33 mouse cellular contexts compared by ENCODE assay signal in the genomic region with DNA sequence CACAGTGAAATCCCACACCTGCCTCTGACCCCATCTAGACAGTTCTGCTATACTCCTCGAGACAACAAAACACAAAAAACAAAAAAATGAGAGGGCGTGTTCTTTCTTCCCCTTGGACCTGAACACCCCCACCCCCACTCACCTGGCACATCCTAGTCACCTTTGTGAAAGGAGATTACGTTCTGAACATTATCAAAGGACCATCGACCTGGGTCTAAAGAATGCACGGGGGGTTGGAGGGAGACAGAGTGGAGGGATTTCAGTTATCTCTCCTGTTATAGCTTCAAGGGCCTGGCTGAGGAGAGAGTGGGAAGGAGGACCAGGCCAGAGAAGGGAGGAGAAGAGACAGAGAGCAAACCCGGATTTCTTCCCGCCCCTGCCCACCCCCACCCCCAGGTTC. TPM values are rescaled to one million over a fixed set of nuclear protein-coding genes. Genes with fewer than 3 reads are reported as not detected.
A peak's percentile ranks its signal among the peaks of the same experiment; 100 is the strongest.
DNase-seq lines count a peak whose midpoint lies in the region; ATAC-seq and TF ChIP-seq lines count a peak whose summit lies in the region.
"Had no signal": no experiment of that assay in that cellular context is flagged by ENCODE, and none has a peak within 500 bp of the region (broad histone marks: within the 10 kb centered on the region; RNA-seq: fewer than 3 reads in every experiment).

No protein-coding gene starts in this region.

- no peaks in the 10 kb centered on the region for H3K27me3 ChIP-seq in heart, adult 2 months (ENCODE audit: control insufficient read depth, insufficient read depth, low read length)
- no peaks in the 10 kb centered on the region for H3K27me3 ChIP-seq in intestine, embryonic 15.5 days (replicated peaks)
- no peaks in the 10 kb centered on the region for H3K27me3 ChIP-seq in hindbrain, embryonic 16.5 days (replicated peaks; ENCODE audit: control insufficient read depth, insufficient read depth, low read length)
- H3K27me3 ChIP-seq: embryonic facial prominence, embryonic 13.5 days; limb, embryonic 12.5 days; midbrain, embryonic 13.5 days; Patski had no signal

- intact Hi-C loops in heart, adult 2 months (cut with DNase I) = no loop called here

- no peak overlapping the region for H3K4me3 ChIP-seq in heart, adult 2 months
- H3K4me3 ChIP-seq in layer of hippocampus, adult 2 months = no peak overlapping the region
- no peak overlapping the region for H3K4me3 ChIP-seq in intestine, embryonic 15.5 days (replicated peaks)
- no peak overlapping the region for H3K4me3 ChIP-seq in hindbrain, embryonic 16.5 days (ENCODE audit: low read length)
- H3K4me3 ChIP-seq: embryonic facial prominence, embryonic 13.5 days; erythroblast, embryonic 14.5 days; forebrain, embryonic 12.5 days; limb, embryonic 12.5 days; liver, embryonic 12.5 days; megakaryocyte, embryonic 14.5 days; midbrain, embryonic 13.5 days; neural tube, embryonic 12.5 days had no signal

- no peaks in the 10 kb centered on the region for H3K36me3 ChIP-seq in heart, adult 2 months (ENCODE audit: control insufficient read depth, insufficient read depth, low read length)
- H3K36me3 ChIP-seq in intestine, embryonic 15.5 days = no peaks in the 10 kb centered on the region
- H3K36me3 ChIP-seq in hindbrain, embryonic 16.5 days (ENCODE audit: control insufficient read depth, insufficient read depth, low read length) = no peaks in the 10 kb centered on the region
- H3K36me3 ChIP-seq: embryonic facial prominence, embryonic 13.5 days; forebrain, embryonic 12.5 days; limb, embryonic 12.5 days; liver, embryonic 12.5 days; midbrain, embryonic 13.5 days; neural tube, embryonic 12.5 days had no signal

- DNase-seq in heart, adult 11 months = peak; percentile 90
- no peak for DNase-seq in heart, adult 2 months
- no peak for DNase-seq in layer of hippocampus, adult 2 months (ENCODE audit: low spot score in 2 of 2)
- DNase-seq in layer of hippocampus, postnatal 36 days = no peak
- DNase-seq in adrenal gland, postnatal 36 days = no peak
- DNase-seq: cerebellum, adult 2 months; cerebellum, postnatal 25 days; gastrocnemius, postnatal 36 days; kidney, postnatal 14 days; lung, adult 2 months; right cerebral cortex, postnatal 14 days; spleen, adult 18-20 months; thymus, postnatal 14 days had no signal

- ATAC-seq in intestine, embryonic 15.5 days = peak; percentile 5
- ATAC-seq in hindbrain, embryonic 16.5 days = no peak
- ATAC-seq: hindbrain, postnatal 0 days; liver, embryonic 12.5 days; midbrain, embryonic 13.5 days; Patski had no signal

- H3K4me1 ChIP-seq in heart, adult 2 months (ENCODE audit: control insufficient read depth, insufficient read depth, low read length) = no peaks in the 10 kb centered on the region; the same call in 1 of the 2 replicates
- H3K4me1 ChIP-seq in intestine, embryonic 15.5 days (replicated peaks) = peaks cover 12% of the 10 kb centered on the region
- no peaks in the 10 kb centered on the region for H3K4me1 ChIP-seq in hindbrain, embryonic 16.5 days (ENCODE audit: control insufficient read depth, insufficient read depth, low read depth, low read length)
- H3K4me1 ChIP-seq: midbrain, embryonic 13.5 days; neural tube, embryonic 12.5 days had no signal

- H3K4me2 ChIP-seq in intestine, embryonic 15.5 days (replicated peaks) = peak overlapping the region; percentile 26
- no peak overlapping the region for H3K4me2 ChIP-seq in hindbrain, embryonic 16.5 days (ENCODE audit: low read length)
- H3K4me2 ChIP-seq: forebrain, embryonic 12.5 days; heart, embryonic 11.5 days; liver, embryonic 12.5 days; midbrain, embryonic 13.5 days; neural tube, embryonic 12.5 days had no signal

- TF ChIP-seq EP300 in heart, adult 2 months (IDR thresholded peaks at IDR 0.05; ENCODE audit: insufficient read depth, low read depth, low read length) = no peak

- no peak for TF ChIP-seq CTCF in heart, adult 2 months (IDR thresholded peaks at IDR 0.05)
- TF ChIP-seq CTCF in layer of hippocampus, adult 2 months (conservative IDR thresholded peaks at IDR 0.05) = no peak

- H3K79me2 ChIP-seq in heart, adult 2 months (replicated peaks; ENCODE audit: control insufficient read depth, insufficient read depth, low read length) = no peaks in the 10 kb centered on the region

- no peaks in the 10 kb centered on the region for H3K9me3 ChIP-seq in intestine, embryonic 15.5 days
- H3K9me3 ChIP-seq in hindbrain, embryonic 16.5 days (ENCODE audit: control insufficient read depth, low read length) = no peaks in the 10 kb centered on the region
- H3K9me3 ChIP-seq: embryonic facial prominence, embryonic 13.5 days; forebrain, embryonic 12.5 days; limb, embryonic 12.5 days; liver, embryonic 12.5 days; megakaryocyte, embryonic 14.5 days; midbrain, embryonic 13.5 days; neural tube, embryonic 12.5 days had no signal

- H3K9ac ChIP-seq in heart, adult 2 months (ENCODE audit: low read depth, low read length) = no peak overlapping the region
- H3K9ac ChIP-seq in intestine, embryonic 15.5 days = no peak overlapping the region
- H3K9ac ChIP-seq in hindbrain, embryonic 16.5 days (ENCODE audit: low read depth, low read length) = no peak overlapping the region
- H3K9ac ChIP-seq: embryonic facial prominence, embryonic 13.5 days; forebrain, embryonic 12.5 days; limb, embryonic 12.5 days; liver, embryonic 12.5 days; midbrain, embryonic 13.5 days; neural tube, embryonic 12.5 days had no signal

- WGBS in heart, adult 2 months = 55% methylated on average over 7 of the region's 7 CpGs
- WGBS in intestine, embryonic 15.5 days = 50% methylated on average over 7 of the region's 7 CpGs
- WGBS in hindbrain, embryonic 16.5 days = 80% methylated on average over 7 of the region's 7 CpGs

- no peak overlapping the region for H3K27ac ChIP-seq in heart, adult 2 months
- peak overlapping the region; percentile 60; the same call in 1 of the 2 replicates for H3K27ac ChIP-seq in layer of hippocampus, adult 2 months
- H3K27ac ChIP-seq in intestine, embryonic 15.5 days = peak overlapping the region; percentile 78
- H3K27ac ChIP-seq in hindbrain, embryonic 16.5 days (ENCODE audit: low read depth, low read length) = no peak overlapping the region
- H3K27ac ChIP-seq: embryonic facial prominence, embryonic 13.5 days; forebrain, embryonic 12.5 days; hindbrain, postnatal 0 days; limb, embryonic 12.5 days; liver, embryonic 12.5 days; midbrain, embryonic 13.5 days; neural tube, embryonic 12.5 days had no signal

- no peak for TF ChIP-seq POLR2A in heart, adult 2 months (IDR thresholded peaks at IDR 0.05; ENCODE audit: insufficient read depth, low read depth, low read length)

RNA-seq across cellular contexts. Expression of gene Blnk, which starts 0.6 kb away (rescaled TPM):
- 1 to 10 TPM; 1.2 to 1.7 TPM for total RNA-seq in heart, adult 2 months (2021)
- polyA plus RNA-seq in heart, adult 2 months (2012; rRNA removed) = 1.9 and 3.6 TPM in 2 replicates
- total RNA-seq in layer of hippocampus, adult 2 months (2021) = 1 to 10 TPM; 6.0 to 6.7 TPM
- 1 to 10 TPM; 6.1 to 6.7 TPM for total RNA-seq in layer of hippocampus, postnatal 36 days (2021)
- polyA plus RNA-seq in intestine, embryonic 15.5 days (2015; fragmentation: Nextera tagmentation; extraction: Ambion mirVana) = 19.6 and 20.5 TPM in 2 replicates
- polyA plus RNA-seq in hindbrain, embryonic 16.5 days (2015; fragmentation: Nextera tagmentation; extraction: Ambion mirVana) = 0.96 and 0.97 TPM in 2 replicates
- total RNA-seq in adrenal gland, postnatal 36 days (2021) = 1 to 10 TPM in 1 of 2 experiments, under 1 TPM in 1; 0.59 to 1.5 TPM
- polyA plus RNA-seq: erythroblast, embryonic 14.5 days had no signal

RNA-seq across cellular contexts. Expression of gene Dntt, which starts 34.2 kb away (rescaled TPM):
- total RNA-seq in heart, adult 2 months (2021) = not detected
- 0.12 TPM in 1 of 2 replicates, not detected in the other for polyA plus RNA-seq in heart, adult 2 months (2012; rRNA removed)
- not detected for total RNA-seq in layer of hippocampus, adult 2 months (2021)
- total RNA-seq in layer of hippocampus, postnatal 36 days (2021) = not detected
- polyA plus RNA-seq in intestine, embryonic 15.5 days (2015; fragmentation: Nextera tagmentation; extraction: Ambion mirVana) = not detected in 2 replicates
- polyA plus RNA-seq in hindbrain, embryonic 16.5 days (2015; fragmentation: Nextera tagmentation; extraction: Ambion mirVana) = 0.10 TPM in 1 of 2 replicates, not detected in the other
- not detected for total RNA-seq in adrenal gland, postnatal 36 days (2021)
- total RNA-seq: adrenal gland, adult 18-20 months; ES-E14; gastrocnemius, adult 18-20 months; hindbrain, postnatal 0 days; layer of hippocampus, adult 18-20 months; layer of hippocampus, postnatal 25 days had no signal
- polyA plus RNA-seq: cerebellum, adult 2 months; embryonic facial prominence, embryonic 13.5 days; erythroblast, embryonic 14.5 days; forebrain, embryonic 12.5 days; heart, embryonic 11.5 days; heart, postnatal 0 days; limb, embryonic 12.5 days; stomach, embryonic 14.5 days had no signal

Comparison
In these comparisons a context has a peak if more than half of its experiments do, and no peak if none do; other contexts are left out.
1. H3K27ac ChIP-seq: peak in layer of hippocampus, adult 2 months (single experiment) and intestine, embryonic 15.5 days (single experiment); none in heart, adult 2 months (single experiment) and hindbrain, embryonic 16.5 days (single experiment).